Mouse (Mus musculus) gastrocnemius, postnatal 25 days (tissue): Measurements from ENCODE around the gene Man1a2. TPM values are rescaled to one million over a fixed set of nuclear protein-coding genes. Genes with fewer than 3 reads are reported as not detected.

Source experiments
- DNase-seq: peaks from one replicate; pipeline ENCODE4 v3.0.0; 2022
- total RNA-seq, 2 experiments: library from RNA; stranded (reverse); gene quantifications; 1 replicate in 1 of 2; 2 replicates in 1 of 2; pipeline ENCODE4 v1.2.3; 2021

The Man1a2 gene
- total RNA-seq, 2 experiments from 2014 or later = 19.5 to 21.1 TPM

DNA sequence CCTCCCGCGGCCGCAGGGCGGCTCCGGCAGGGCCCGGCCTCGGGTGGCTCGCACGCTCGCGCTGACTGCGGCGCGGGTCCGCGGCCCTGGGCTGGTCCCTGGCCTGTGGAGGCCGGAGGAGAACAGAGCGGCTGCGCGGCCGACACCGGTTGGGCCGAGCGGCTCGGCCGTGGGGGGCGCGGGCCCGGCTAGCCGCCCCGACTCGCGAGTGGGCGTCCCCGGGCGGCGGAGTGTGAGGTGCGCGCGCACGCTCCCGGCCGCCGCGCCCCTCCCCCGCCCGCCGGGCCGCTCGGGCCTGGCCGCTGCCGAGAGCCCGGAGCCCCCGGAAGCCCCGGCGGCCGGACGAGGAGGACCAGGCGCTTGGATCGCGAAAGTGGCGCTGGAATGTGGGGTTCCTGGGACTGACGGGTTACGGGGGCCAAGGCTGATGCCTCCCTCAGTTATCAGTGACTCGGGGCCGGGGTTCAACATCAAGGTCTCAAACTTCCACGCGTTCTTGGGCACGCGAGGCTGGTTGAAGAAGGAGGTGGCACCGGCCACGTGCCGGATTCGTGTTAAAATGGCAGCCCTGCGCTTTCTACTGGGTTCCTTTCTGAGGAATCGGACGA lies 564 bp upstream of the Man1a2 start:
- DNase-seq = peak; percentile 74

GRCm38 (mm10) chr3:100684234-100684975 lies 898 bp downstream of the Man1a2 start:
- DNase-seq = no peak

DNA sequence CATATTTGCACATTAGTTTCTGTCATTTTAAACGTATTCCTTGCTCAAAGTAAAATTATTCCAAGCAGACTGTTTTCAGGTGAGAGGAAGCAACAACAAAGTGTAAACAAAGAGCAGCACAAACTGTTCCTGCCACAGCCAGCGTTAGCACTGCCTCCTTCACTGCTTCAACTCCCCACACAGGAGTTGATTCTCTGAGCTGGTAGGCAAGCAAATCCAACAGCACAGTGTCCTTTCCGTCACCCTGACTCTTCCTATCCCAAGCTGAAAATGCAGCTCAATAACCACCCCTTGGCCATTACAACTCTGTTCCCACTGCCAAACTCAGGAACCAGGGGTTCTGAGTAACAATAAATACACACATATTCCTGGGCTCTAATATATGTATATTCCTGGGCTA lies 2.5 kb downstream of the Man1a2 start:
- DNase-seq = no peak

GRCm38 (mm10) chr3:100682281-100682680 lies 3.0 kb downstream of the Man1a2 start:
- no peak for DNase-seq

- no peak for DNase-seq
These were observed 3.7 kb downstream of the Man1a2 start for GRCm38 (mm10) chr3:100681448-100682092.

- DNase-seq = no peak
These were observed 5.1 kb downstream of the Man1a2 start for GRCm38 (mm10) chr3:100680226-100680625.

DNA sequence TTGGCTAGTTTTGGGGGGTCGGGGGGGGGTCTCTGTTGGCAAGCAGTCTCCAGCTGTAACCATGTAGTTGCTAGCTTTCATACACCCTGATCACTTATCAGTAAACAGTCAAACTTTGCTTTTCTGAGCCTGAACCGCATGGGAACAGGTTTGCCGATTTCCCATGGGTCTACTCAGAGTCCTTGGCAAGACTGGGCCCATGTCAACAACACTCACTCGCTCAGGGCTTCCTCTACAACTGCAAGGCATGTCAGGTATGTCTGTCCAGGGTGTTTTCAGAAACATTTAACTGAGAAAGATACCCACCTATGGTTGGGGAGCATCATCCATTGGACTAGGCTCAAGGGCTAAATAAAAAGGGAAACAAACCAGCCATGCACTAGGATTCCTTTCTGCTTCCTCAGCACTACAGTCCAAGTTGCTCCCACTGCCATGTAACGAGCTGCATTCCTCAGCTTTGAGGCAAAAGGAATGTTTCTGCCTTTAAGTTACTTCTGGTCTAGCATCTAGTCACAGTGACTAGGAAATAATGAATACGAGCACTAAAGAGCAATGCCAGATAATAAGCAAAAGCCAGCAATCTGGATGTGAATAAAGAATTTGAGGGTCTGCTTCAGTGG lies 6.2 kb downstream of the Man1a2 start:
- no peak for DNase-seq

DNA sequence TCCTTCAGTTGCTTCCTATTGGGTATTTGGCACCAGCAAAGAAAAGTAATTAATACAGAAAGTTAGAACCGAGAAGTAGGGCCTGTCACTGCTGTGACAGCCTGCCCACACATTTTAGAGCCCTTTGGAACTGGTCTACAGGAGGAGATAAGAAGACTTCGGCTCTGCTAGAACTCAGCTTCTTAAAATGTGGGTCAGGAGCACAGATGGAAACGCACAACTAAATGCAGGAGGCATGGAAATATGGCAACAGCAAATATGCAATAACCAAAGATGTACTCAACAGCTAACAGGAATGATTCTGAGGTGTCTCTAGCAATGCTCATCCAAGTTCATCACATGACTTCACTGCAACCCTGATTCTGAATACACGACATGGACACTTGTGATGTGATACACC lies 10.2 kb downstream of the Man1a2 start:
- DNase-seq = no peak

- DNase-seq = no peak
These were observed 14.9 kb downstream of the Man1a2 start for GRCm38 (mm10) chr3:100670412-100670811.

GRCm38 (mm10) chr3:100653291-100653690 lies 32.0 kb downstream of the Man1a2 start:
- no peak for DNase-seq

- no peak for DNase-seq
These were observed 43.7 kb downstream of the Man1a2 start for GRCm38 (mm10) chr3:100641581-100641980.

- no peak for DNase-seq
These were observed 49.0 kb downstream of the Man1a2 start for GRCm38 (mm10) chr3:100636255-100636654.

DNA sequence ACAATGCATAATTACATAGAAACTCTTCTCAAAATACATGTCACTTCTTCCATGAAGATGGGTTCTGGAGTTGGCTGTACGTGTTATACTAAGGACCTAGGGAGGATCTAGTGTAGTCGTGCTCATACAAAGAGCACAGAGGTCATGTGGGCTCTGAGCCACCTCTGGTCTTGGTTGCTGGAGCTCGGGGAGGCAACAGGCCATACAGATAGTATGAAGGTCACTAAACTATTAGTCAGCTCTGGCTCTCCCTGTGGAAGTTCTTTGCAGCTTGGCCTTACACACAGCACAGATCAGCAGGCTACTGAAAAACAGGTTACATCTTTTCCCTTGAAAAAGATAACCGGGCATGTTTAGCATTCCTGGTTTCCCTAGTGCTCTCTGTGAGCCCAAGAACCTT lies 50.5 kb downstream of the Man1a2 start:
- DNase-seq = no peak

- no peak for DNase-seq
These were observed 66.8 kb downstream of the Man1a2 start for GRCm38 (mm10) chr3:100618511-100618910.

DNA sequence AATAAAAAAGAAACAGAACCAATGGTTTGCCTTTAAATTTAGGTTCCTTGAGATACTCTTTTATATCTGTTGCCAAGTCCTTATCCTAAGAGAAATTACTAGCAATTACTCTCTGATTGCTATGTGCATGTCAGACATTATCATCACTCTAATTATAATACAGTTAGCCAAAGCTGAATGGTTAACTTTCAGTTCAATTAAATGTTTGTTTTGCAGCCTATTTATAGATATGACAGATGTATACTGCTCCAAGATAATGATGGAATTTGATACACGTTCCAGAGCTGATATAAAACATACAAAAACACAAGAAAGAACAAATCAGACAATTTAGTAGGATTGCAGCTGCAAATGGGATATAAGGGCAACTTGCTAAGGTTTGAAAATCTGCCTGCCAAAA lies 74.4 kb downstream of the Man1a2 start:
- no peak for DNase-seq

DNA sequence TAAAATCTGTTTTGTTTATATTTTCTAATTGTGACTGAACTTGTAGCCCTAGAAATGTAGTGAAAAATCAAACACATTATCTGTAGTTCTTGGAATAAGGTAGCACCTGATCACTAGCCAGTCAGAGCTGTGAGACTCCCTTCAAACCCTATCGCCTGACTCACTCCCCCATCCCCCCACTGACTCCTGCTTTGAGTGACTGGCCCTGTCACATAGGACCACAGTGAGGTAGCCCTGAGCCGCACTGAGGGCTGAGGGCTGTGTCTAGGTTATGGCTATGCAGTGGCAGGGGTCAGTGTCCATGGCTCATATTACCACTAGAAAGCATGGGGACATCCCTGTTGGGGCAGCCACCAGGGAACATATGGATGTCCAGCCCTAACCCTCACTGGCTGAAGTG lies 80.8 kb downstream of the Man1a2 start:
- DNase-seq = no peak

- no peak for DNase-seq
These were observed 86.0 kb downstream of the Man1a2 start for GRCm38 (mm10) chr3:100599265-100599820.

DNA sequence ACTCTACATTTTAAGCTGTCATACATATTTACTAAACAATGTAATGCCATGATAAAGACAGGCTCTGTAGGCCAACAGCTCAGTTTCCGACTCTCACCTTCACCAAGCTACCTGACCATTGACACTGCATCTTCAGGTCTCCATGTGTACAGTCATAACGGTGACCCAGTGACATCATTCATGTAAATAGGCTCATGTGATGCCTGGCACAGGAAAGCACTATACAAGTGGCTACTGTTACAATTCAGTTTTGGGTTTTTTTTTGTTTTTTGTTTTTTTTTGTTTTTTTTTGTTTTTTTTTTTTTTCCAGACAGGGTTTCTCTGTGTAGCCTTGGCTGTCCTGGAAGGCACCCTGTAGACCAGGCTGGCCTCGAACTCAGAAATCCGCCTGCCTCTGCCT lies 94.2 kb downstream of the Man1a2 start:
- DNase-seq = no peak

DNA sequence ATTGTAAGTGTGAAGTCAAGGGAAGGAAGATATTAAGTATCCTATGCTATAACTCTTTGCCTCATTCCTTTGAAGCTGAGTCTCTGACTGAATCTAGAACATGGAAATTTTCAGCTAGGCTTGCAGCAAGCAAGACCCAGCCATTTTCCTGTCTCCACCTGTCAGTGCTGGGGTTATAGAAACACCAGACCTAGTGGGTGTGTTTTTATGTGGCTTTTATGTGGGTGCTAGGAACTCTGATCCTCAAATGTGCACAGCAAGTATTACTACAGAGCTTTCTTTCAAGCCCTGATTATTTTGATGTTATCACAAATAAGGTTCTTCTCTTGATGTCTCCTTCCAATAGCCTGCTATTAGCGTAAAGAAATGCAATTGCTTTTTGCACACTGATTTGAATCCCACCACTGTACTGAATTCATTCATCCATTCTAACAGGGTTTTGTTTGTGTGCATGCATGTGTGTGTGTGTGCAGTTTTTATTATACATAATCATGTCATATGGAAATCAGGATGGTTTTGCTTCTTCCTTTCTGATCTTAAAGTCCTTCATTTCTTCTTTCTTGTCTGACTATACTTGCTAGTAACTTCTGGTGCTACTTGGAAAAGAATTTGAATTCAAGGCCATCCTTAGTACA lies 102.5 kb downstream of the Man1a2 start:
- DNase-seq = no peak

- DNase-seq = no peak
These were observed 112.6 kb downstream of the Man1a2 start for GRCm38 (mm10) chr3:100572571-100573183.

DNA sequence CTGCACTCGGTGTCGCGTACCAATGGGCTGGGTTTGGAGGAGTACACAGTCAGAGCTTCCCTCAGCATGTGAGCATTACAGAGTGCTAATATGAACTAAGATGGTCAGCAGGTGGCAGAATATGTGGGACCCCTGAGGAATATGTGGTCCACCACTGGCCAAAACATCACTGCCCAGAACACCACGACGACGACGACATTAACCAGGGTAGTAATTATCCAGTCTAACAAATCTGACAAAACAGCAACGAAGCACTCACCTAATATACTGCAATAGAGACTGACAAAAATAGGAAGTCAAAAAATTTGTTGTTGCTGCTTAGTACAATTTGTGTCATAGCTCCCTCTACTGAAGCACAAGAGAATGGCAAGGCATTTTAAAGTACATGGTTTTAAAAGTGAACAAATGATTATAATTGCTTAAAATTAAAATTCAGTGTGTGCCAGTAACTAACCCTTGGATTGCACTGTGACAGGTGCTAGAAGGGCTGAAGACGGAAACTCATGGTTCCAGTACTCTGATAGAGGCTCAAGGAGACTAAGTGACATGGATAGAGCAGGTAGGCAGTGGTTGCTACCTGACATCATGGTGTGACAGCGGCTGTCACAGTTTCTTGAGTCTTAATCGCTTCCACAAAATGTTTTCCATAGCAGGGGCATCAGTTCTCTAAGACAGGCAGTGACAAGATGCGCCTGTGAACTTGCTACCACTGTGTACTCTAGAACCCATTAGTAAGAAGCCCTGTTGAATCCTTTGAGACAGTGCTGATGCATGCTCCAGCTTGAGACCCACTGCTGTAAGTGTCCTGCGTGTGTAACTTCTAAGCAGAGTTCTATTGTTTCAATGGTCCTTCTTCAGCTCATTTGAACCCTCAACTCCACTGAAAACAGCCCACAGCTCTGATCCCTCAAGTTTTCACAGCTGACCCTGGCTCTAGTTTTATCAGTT lies 116.6 kb downstream of the Man1a2 start:
- no peak for DNase-seq
